Mouse (Mus musculus) B cell, adult (primary cell): ENCODE data around the gene Tmem238. TPM values are rescaled to one million over a fixed set of nuclear protein-coding genes. Genes with fewer than 3 reads are reported as not detected.

ENCODE experiments used
- total RNA-seq: library from RNA; stranded (reverse); gene quantifications from 4 replicates; pipeline ENCODE4 v1.2.4, GENCODE M21; 2023; ENCODE audit not compliant: inconsistent age

Tmem238 gene
- 2.0 to 2.9 TPM (median 2.4 TPM) in 4 replicates for total RNA-seq

GRCm38 (mm10) chr7:4789436-4789935 is at the start of gene Tmem238:
Tmem238 (minus strand) TSS chr7:4789656.

GRCm38 (mm10) chr7:4812303-4813104 is 23.0 kb upstream of the Tmem238 start, which contains the start of gene Ube2s:
Ube2s (minus strand) TSS chr7:4812590.

GRCm38 (mm10) chr7:4792278-4793212 is 3.1 kb upstream of the Tmem238 start, which contains the start of gene Rpl28:
Rpl28 (plus strand) TSS chr7:4792874.

GRCm38 (mm10) chr7:4782759-4783158 is 6.7 kb downstream of the Tmem238 start, which contains the start of the genes Il11 and Tmem190:
Il11 (minus strand) TSS chr7:4782859.
Tmem190 (plus strand) TSS chr7:4782937.

GRCm38 (mm10) chr7:4771202-4771601 is 18.3 kb downstream of the Tmem238 start, which contains the start of gene Fam71e2:
Fam71e2 (minus strand) TSS chr7:4771302.

GRCm38 (mm10) chr7:4752821-4753570 is 36.5 kb downstream of the Tmem238 start, which contains the start of gene Cox6b2:
Cox6b2 (minus strand) TSS chr7:4753094.

GRCm38 (mm10) chr7:4739544-4740275 is 49.7 kb downstream of the Tmem238 start, which contains the start of gene Kmt5c:
Kmt5c (plus strand) TSS chr7:4740115.

Other genes starting within 250 kb of the Tmem238 start
- not detected in 4 replicates for gene Syt5, start 242.1 kb downstream of the Tmem238 start, total RNA-seq
- 1.4 TPM in 1 of 4 replicates, not detected in the others for gene Ptprh, start 185.6 kb downstream of the Tmem238 start, total RNA-seq
- 46.4 to 54.9 TPM (median 50.2 TPM) in 4 replicates for gene Tmem86b, start 158.2 kb downstream of the Tmem238 start, total RNA-seq
- gene Ppp6r1, start 130.6 kb downstream of the Tmem238 start, total RNA-seq = 242 to 260 TPM (median 251 TPM) in 4 replicates
- 74.3 to 78.0 TPM (median 75.7 TPM) in 4 replicates for gene Hspbp1, start 104.6 kb downstream of the Tmem238 start, total RNA-seq
- not detected in 4 replicates for gene Brsk1, start 99.1 kb downstream of the Tmem238 start, total RNA-seq
- gene Tmem150b, start 64.4 kb downstream of the Tmem238 start, total RNA-seq = 2.0 to 4.0 TPM (median 3.1 TPM) in 4 replicates
- gene Kmt5c, start 49.5 kb downstream of the Tmem238 start, total RNA-seq = 88.8 to 99.7 TPM (median 92.1 TPM) in 4 replicates
- gene Cox6b2, start 36.6 kb downstream of the Tmem238 start, total RNA-seq = 2.3 to 5.0 TPM (median 4.1 TPM) in 4 replicates
- gene Fam71e2, start 18.4 kb downstream of the Tmem238 start, total RNA-seq = not detected in 4 replicates
- gene Il11, start 6.8 kb downstream of the Tmem238 start, total RNA-seq = not detected in 4 replicates
- not detected in 4 replicates for gene Tmem190, start 6.7 kb downstream of the Tmem238 start, total RNA-seq
- gene Rpl28, start 3.2 kb upstream of the Tmem238 start, total RNA-seq = 1,659 to 1,852 TPM (median 1,727 TPM) in 4 replicates
- gene Ube2s, start 22.9 kb upstream of the Tmem238 start, total RNA-seq = 137 to 170 TPM (median 148 TPM) in 4 replicates
- gene Shisa7, start 55.0 kb upstream of the Tmem238 start, total RNA-seq = 0.39 to 1.9 TPM (median 0.72 TPM) in 4 replicates
- 6.1 to 12.0 TPM (median 7.0 TPM) in 4 replicates for gene Isoc2b, start 80.6 kb upstream of the Tmem238 start, total RNA-seq
- 10.5 to 13.7 TPM (median 12.2 TPM) in 4 replicates for gene Isoc2a, start 87.5 kb upstream of the Tmem238 start, total RNA-seq
- gene Gm36210, start 116.9 kb upstream of the Tmem238 start, total RNA-seq = not detected in 4 replicates
- 36.5 to 39.0 TPM (median 38.7 TPM) in 4 replicates for gene Zfp628, start 125.6 kb upstream of the Tmem238 start, total RNA-seq
- gene Nat14, start 132.4 kb upstream of the Tmem238 start, total RNA-seq = 8.3 to 9.7 TPM (median 9.1 TPM) in 4 replicates
- 0.19 to 0.39 TPM (median 0.34 TPM) in 4 replicates for gene Ssc5d, start 136.1 kb upstream of the Tmem238 start, total RNA-seq
- gene Sbk2, start 174.8 kb upstream of the Tmem238 start, total RNA-seq = 0.35 to 1.0 TPM in 2 of 4 replicates, not detected in the others
- gene Sbk3, start 181.5 kb upstream of the Tmem238 start, total RNA-seq = 0.29 TPM in 1 of 4 replicates, not detected in the others
- gene Zfp579, start 206.5 kb upstream of the Tmem238 start, total RNA-seq = 11.6 to 24.7 TPM (median 17.1 TPM) in 4 replicates
- gene Zfp524, start 224.8 kb upstream of the Tmem238 start, total RNA-seq = 8.6 to 10.0 TPM (median 9.5 TPM) in 4 replicates
- gene Fiz1, start 225.0 kb upstream of the Tmem238 start, total RNA-seq = 54.1 to 62.6 TPM (median 56.9 TPM) in 4 replicates
- not detected in 4 replicates for gene Gm44973, start 225.8 kb upstream of the Tmem238 start, total RNA-seq
- gene Zfp865, start 230.7 kb upstream of the Tmem238 start, total RNA-seq = 42.2 to 48.1 TPM (median 47.2 TPM) in 4 replicates
- not detected in 4 replicates for gene Ccdc106, start 230.9 kb upstream of the Tmem238 start, total RNA-seq
- gene 4632433K11Rik, start 244.5 kb upstream of the Tmem238 start, total RNA-seq = not detected in 4 replicates
- 6.6 to 10.3 TPM (median 8.7 TPM) in 4 replicates for gene Zfp784, start 248.8 kb upstream of the Tmem238 start, total RNA-seq